Mouse (Mus musculus) neutrophil, adult 83 days (primary cell): ENCODE data around the gene St6galnac1. TPM values are rescaled to one million over a fixed set of nuclear protein-coding genes. Genes with fewer than 3 reads are reported as not detected.

Experiments used
- total RNA-seq, 2 experiments: library from RNA; stranded (reverse); gene quantifications; one replicate each; pipeline ENCODE4 v1.2.4; 2023

The St6galnac1 gene
- not detected for total RNA-seq

GRCm38 (mm10) chr11:116775407-116775806 lies at the start of gene St6galnac1:
TSS of gene St6galnac1 (minus strand) at chr11:116775507.

Other genes starting within 250 kb of the St6galnac1 start
- gene Sphk1, start 244.6 kb downstream of the St6galnac1 start, total RNA-seq: 10 to 100 TPM in 1 of 2 experiments, 1 to 10 TPM in 1; 7.0 to 13.9 TPM
- 1 to 10 TPM; 9.3 to 9.6 TPM for gene Ube2o, start 194.1 kb downstream of the St6galnac1 start, total RNA-seq
- not detected for gene Aanat, start 189.1 kb downstream of the St6galnac1 start, total RNA-seq
- gene Rhbdf2, start 148.5 kb downstream of the St6galnac1 start, total RNA-seq: 10 to 100 TPM; 75.8 to 91.1 TPM
- not detected for gene Prcd, start 122.0 kb downstream of the St6galnac1 start, total RNA-seq
- gene Cygb, start 121.2 kb downstream of the St6galnac1 start, total RNA-seq: not detected
- 1 to 10 TPM in 1 of 2 experiments, under 1 TPM in 1; 0.99 to 1.6 TPM for gene Mxra7, start 52.5 kb upstream of the St6galnac1 start, total RNA-seq
- gene Mettl23, start 67.8 kb upstream of the St6galnac1 start, total RNA-seq: 10 to 100 TPM; 18.2 to 22.1 TPM
- 10 to 100 TPM; 48.3 to 68.8 TPM for gene Jmjd6, start 67.9 kb upstream of the St6galnac1 start, total RNA-seq
- gene Mfsd11, start 76.9 kb upstream of the St6galnac1 start, total RNA-seq: 10 to 100 TPM; 23.8 to 29.7 TPM
- gene Srsf2, start 77.6 kb upstream of the St6galnac1 start, total RNA-seq: 100 to 1,000 TPM; 276 to 298 TPM
- under 1 TPM in 1 of 2 experiments, not detected in 1; 0.13 TPM for gene Mgat5b, start 143.4 kb upstream of the St6galnac1 start, total RNA-seq